Mouse (Mus musculus) T-helper 2 cell (primary cell): Measurements from ENCODE around the gene Ctps2.
"Not testable (repeated sequence)": the region's sequence is repeated elsewhere in the genome, so short reads cannot be mapped to it uniquely, and the experiment has no call there.

Source experiments
- in situ Hi-C: fragments of 300-600 bp; cut with MboI, MseI; formaldehyde crosslinking; loops from one replicate; pipeline ENCODE4 v1.15.1; 2025; ENCODE audit warnings: high pct_unique_total_duplicates

Gene Ctps2

DNA sequence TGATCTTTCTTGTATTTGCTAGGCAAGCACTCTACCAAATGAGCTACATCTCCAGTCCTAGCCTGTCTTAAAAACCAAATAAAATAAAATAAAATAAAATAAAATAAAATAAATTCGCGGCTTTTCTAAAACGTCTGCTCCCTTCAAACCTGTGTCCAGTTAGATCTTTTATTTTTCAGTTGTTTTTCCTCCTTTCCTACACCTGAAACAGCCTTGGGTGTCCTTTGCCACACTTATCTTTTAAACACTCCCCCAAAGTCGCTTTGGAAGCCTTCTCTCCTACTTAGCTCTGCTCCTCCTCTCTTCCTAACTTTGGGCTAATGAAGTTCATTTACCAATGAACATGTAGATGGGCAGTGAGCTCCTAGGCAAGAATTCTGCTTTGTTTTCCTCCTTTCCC is at the start of gene Ctps2:
Gene Ctps2 (plus strand): TSS at position 301 of the 400 bp plus-strand sequence.
- in situ Hi-C loops = loop anchor here (25.0 kb wide), 1 partner anchor 636 kb away; the partner anchor contains the start of gene Grpr

DNA sequence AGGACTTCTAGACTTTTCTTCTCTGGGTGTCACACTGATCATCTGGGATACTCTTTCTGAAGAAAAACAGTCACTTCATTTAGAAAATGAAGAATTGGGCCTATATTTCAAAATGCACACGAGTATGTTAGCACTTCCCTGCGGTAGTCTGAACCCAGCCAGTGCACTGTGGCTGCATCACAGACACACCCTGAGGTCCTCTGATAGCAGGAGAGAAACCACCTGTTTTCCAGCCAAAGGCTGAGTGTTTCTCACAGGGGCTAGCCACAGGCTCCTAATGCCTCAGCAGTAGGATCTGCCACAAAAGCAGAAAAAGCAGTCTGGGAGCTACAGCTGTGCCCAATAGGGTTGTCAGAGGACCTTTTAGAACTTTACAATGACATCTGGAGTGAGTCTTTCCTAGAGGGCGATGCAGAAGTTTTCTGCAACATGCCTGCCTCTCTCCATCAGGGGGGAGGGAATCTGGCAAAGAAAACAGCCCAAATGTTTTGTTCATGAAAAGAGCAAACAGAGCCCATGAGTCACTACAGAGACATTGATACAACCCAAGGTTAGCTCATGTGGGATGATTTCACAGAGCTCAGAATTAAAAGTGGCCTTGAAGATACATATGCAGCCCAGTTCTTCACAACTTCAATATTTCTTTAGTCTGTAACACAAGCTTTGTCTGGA is 32.6 kb upstream of the Ctps2 start:
- in situ Hi-C loops = no loop called here

DNA sequence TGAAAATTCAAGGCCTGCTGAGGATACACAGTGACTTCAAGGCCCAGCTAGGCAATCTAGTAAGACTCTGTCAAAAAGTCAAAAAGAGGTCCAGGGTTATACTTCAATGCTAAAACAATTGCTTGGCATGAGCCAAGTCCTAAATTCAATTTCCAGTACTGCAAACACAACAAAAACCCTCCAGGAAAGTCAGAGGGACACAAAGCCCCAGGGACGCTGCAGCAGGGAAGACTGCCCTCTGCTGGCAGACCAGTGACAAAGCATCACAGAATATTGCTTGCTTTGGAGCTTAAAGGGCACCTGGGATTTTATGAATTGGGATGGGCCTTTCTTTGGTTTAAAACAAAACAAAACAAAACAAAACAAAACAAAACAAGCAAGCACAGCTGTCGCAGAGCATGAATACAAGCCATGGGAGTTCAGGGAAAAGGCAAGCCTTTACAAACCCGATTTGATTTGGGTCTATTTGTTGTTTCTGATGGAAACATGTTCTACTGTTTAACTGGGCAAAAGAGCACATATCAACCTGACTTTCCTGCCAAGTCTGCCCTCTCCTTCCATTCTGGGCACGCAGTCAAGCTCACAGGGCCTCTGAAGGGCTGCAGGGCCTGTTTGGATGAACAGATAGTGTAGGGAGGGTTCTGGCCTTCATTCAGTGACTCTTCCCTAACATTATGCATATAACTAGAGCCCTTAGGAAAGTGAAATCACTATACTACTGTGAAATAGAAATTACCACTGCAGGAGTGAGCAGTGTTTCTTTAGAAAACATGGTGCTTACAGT is 29.1 kb upstream of the Ctps2 start:
- in situ Hi-C loops = no loop called here

DNA sequence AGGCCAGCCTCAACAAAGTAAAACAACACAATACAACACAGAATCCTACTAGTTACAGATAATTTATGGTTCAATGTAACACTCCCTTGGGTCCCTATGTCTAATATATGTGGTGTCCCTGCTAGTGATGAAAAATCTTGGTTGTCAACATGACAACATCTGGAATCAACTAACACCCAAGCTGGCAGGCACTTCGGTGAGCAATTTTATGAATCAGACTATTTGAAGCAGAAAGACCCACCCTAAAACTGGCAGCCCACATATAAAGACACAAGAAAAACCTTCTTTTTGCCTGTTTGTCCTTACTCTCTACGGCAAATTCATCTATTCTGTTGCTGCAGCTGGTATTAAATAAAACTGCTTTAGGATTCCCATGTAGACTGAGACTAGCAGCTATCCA is 27.3 kb upstream of the Ctps2 start:
- in situ Hi-C loops = no loop called here

DNA sequence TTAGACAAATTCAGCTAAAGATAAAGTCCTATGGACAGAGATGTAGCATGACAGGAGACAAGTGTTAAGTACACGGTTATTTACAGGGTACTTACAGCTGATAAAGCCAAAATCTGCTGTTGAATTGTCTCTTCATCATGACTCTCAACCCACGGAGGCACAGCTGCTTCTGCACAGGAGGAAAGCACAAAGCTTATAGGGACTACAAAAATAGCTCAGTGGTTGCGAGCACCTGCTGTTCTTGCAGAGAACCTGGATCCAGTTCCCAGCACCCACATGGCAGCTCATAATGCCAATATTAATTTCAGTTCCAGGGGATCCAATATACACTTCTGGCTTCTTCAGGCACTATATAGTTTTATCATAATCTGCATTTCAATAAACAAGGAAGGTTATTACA is 22.8 kb upstream of the Ctps2 start:
- in situ Hi-C loops = no loop called here

DNA sequence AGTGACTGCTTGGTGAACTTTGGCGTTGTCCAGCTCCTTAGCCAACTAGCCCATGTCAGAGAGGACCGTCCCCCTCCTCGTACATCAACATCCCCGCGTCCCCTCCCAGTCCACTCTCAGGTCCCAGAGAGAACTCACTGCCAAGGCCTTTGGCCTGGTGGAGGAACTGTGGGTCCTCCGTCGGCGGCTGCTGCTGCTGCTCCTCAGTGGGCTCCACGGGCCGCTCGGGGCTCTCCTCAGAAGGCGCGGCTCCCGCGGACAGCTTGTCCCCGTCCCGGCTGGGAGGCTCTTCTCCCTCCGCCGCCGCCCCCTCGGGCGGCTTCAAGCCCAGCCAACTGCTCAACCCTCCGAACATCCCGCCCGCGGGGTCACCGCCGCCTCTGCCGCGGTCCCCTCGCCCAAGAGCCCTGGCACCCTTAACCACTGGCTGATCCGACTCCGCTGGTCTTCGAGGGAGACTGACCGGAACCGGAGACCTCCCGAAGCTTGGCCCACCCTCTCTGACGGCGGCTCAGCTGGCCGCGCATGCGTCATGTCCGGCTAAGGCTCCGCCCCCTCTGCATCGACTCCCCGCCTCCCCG is 13.0 kb upstream of the Ctps2 start, which contains the start of gene Syap1:
Gene Syap1 (minus strand): TSS at position 517 of the 581 bp plus-strand sequence.
- in situ Hi-C loops = no loop called here

DNA sequence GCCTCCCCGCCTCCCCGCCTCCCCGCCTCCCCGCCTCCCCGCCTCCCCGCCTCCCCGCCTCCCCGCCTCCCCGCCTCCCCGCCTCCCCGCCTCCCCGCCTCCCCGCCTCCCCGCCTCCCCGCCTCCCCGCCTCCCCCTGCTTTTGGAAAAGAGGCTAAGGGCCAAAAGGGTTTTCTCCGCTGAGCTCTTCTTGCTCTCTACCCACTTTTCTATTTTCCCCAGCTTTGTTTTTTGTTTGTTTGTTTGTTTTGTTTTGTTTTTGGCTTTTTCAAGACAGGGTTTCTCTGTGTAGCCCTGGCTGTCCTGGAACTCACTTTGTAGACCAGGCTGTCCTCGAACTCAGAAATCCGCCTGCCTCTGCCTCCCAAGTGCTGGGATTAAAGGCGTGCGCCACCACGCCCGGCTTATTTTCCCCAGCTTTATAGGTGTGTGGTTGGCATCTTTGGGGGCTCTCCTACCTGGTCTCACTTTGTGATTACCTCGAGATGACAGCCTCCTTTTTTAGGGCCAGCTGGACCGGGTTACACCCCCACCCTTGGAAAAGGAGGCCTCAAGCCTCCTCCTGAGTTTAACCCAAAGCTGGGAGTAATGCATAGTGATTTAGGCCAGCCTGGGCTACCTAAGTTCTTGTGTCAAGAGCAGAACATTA is 12.3 kb upstream of the Ctps2 start:
- in situ Hi-C loops = not testable (repeated sequence)

DNA sequence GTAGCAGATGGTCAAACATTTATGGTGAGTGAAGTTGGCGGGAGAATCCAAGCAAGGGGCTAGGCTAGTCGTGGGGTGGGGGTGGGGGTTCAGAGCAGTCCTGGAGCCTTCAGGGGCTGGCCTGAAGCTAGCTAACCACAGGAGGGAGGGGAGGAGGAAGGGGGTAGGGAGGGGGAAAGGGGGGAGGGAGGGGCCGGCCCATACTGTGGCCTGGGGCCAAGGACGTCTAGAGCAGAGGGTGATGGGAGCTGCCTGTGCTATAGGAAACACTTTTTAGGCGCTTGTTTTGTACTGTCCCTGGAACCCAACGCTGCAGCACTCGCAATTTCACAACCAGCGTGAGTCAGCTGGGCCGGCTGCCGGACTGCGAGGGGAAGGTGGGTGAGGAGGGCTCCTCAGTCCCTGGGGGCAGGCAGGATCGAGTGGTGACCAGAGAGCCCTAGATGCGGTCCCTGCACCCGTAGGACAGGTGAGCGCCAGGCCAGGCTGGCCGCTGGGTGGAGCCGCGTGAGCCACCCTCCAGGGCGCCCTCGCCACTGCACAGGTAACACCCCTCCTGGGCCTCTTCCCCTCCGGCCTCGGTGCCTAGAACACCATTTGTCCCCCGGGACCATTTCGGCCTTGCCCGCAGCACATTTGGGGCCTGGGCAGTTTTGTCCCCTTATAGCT is 467 bp downstream of the Ctps2 start:
- in situ Hi-C loops = loop anchor here (25.0 kb wide), 1 partner anchor 636 kb away; the partner anchor contains the start of gene Grpr

DNA sequence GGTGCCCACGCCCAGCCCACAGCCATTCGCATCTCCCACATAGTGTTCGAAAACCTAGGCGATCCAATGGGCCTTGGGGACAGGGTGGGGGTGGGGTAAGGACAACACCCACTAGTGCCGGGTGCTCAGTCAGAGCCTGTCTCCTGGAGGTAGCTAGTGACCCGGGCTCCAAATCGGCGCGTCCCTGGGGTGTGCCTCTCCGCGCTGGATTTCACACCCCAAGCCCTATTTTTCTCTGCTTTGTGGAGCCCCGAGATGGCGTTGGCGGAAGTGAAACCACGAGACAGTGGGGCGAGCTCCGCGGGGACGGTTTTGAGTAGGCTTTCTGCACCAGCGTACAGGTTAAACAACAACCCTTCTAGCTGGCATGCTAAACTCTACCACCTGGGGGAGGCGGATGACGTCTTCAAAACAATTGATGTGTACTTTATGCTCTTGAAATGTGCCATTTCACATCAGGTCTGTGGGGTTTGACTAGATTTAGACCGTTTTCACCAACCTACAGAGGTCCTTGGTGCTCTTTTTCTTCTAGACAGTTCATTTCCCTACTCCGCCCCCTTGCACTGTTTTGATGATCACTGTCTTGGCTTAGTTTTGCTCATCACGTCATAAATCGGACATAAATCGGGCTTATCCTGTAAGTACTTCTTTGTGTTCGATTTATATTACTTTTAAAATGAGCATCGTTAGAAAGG is 1.1 kb downstream of the Ctps2 start:
- in situ Hi-C loops = loop anchor here (25.0 kb wide), 1 partner anchor 635 kb away; the partner anchor contains the start of gene Grpr

DNA sequence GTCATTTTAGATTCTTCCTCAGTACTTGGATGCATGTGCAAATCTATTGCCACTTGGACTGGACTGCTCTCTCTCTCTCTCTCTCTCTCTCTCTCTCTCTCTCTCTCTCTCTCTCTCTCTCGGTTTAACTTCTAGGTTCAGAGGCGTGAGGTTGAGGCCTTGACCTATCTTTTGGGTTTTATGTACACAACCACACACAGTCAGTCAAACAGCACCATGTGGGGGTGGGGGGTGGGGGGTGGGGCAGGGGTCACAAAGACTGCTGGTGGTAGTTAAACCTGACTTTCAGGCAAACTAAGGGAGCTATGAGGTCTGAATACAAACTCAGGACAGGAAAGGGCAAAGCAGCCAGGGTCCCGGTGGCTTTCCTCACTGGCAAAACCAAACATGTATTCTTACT is 6.5 kb downstream of the Ctps2 start:
- in situ Hi-C loops = loop anchor here (25.0 kb wide), 1 partner anchor 630 kb away; the partner anchor contains the start of gene Grpr

DNA sequence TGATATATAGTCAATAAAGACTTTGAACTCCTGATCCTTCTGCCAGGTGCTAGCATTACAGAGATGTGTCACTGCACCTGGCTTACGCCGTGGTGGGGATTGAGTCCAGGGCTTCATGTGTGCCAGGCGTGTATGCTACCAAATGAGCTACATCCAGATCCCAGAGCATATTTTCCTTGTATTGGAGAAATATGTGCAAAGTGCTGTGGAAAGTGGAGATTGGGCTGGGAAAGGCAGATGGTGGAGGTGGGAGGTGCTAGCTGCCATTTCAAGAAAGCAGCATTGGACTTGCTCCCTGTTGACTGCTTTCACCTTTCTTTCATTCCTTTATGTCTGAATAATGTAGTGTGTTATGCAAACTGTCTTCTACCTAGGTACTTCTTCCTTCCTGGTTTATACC is 12.6 kb downstream of the Ctps2 start:
- in situ Hi-C loops = loop anchor here (25.0 kb wide), 1 partner anchor 624 kb away; the partner anchor contains the start of gene Grpr

DNA sequence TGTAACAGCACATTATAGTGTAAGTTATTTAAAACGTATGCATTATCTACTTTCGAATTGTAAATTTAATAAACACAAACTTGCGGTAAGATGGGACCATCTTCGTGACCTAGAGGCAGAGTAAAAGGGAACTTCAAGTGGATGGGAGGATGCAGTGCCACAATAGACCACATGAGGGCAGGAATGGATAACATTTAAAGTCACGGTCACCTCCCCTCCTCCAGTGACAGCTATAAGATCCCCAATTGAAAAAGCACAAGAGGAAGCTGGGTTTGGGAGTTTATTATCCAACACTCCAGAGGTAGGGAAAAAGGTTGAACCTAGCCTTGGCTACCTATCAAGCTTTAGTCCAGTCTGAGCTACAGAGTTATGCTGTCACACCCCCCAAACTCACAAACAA is 14.7 kb downstream of the Ctps2 start:
- in situ Hi-C loops = loop anchor here (25.0 kb wide), 1 partner anchor 622 kb away; the partner anchor contains the start of gene Grpr

DNA sequence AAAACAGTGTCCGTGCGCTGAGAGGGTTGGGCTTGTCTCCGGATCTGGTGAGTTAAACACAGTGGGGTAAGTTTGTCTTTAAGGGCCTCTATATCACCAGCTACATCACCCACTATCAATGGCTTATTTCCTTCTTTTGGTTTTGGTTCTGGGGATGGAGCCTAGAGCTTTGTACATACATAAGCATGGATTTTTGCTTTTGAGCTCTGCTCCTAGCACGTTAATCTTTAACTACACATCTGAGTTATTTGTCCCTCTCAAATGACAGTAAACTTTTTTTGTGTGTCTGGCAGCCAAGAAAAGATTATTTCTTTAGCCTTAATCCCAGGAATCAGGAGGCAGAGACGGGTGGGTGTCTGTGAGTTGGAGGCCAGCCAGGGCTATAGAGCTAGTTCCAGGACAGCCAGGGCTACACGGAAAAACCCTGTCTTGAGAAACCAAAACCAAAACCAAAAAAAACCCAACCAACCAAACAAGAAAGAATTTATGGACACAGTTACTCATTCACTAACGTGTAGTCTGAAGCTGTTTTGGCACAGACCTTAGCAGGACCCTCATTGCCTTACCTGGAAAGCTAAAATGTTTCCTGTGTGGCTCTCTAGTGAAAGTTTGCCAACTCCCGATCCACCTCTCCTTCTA is 20.6 kb downstream of the Ctps2 start:
- in situ Hi-C loops = loop anchor here (25.0 kb wide), 1 partner anchor 616 kb away; the partner anchor contains the start of gene Grpr

DNA sequence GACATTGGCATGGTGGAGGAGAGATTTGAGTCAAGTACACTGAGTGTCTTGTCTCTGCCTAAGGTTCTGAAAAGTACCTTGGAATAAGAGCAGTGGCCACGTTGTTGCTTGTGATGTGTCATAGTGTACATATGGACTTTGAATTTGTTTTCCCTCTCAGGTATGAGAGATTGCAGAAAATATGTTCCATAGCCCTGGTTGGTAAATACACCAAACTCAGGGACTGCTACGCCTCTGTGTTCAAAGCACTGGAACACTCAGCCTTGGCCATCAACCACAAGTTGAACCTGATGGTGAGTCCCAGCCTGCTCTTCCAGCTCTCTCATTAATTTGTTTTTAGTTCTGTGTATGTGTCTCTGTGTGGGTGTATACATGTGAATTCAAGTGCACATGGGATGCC is 30.4 kb downstream of the Ctps2 start:
- in situ Hi-C loops = no loop called here

DNA sequence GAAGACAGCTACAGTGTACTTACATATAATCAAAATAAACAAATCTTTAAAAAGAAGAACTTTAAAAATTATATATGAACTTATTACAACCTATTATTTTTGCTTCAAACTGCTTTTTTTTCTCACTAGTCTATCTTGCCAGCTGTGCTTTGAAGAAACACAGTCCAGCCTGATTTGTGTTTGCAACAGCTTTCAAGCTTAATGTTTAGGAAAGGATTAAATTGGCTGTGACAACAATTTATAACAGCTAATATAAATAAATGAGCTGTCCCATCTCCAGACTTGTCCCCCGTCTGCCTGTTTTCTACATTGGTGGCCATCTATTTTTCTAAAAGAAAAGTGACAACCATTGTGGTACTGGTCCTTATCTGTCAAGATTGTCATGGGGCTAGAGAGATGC is 41.0 kb downstream of the Ctps2 start:
- in situ Hi-C loops = no loop called here

DNA sequence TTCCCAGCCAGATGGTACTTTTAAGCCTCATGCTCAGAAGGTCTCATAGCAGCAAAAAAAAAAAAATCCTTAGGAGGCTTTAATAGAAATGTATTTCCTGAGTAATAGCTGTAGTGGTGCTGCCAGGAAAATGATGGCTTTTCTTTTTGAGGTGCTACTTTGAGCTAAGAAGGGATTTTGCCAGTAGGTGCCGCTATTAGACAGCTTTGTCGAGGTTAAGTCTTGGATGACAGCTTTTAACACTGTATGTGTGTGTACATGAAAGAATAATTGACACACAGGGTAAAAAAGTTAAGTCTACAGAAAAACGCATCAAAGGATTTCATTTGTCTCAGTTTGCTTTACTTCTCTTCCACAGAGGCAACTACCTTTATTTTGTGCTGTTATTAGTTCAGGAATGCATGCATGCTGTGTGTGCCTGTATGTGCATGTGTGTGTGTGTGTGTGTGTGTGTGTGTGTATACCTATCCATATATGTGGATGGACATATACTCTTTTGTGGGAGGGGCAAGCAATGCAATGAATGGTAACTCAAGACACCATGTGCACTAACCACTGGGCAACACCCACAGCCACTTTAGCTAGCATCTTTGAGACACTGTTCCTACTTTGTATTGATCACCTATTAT is 48.9 kb downstream of the Ctps2 start:
- in situ Hi-C loops = no loop called here

DNA sequence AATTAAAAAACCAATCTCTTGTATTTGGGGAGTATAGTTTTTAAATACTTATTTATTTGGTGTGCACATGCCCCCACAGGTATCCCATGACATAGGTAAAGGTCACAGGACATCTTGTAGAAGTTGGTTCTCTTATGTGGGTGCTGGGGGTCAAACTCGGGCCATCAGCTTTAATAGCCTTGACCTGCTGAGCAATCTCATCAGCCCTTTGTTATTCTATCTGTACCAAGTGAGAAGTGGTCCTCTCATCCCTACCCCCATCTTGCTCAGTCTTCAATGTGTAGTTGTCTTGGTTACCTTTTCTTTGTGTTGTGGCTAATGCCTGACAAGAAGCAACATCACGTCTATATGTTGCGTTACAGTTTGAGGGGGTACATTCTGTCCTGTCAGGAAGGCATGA is 56.9 kb downstream of the Ctps2 start:
- in situ Hi-C loops = no loop called here

DNA sequence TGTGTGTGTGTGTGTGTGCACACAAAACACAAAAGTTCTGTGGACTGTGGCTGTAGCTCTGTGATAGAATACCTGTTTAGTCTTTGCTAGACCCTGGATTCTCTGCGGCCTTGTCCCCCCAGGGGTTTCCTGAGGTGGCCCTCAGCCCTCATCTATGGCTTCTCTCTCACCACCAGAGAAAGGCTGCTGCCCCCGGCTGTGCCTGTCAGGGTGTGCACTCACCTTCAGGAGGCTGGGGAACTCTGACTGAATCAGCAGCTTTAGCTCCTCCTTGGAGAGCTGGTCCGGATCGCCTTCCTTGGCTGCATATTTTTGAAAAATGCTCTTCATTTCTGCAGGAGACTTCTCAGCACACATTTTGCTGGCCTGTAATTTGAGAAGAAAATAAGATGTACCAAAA is 62.8 kb downstream of the Ctps2 start:
- in situ Hi-C loops = no loop called here

DNA sequence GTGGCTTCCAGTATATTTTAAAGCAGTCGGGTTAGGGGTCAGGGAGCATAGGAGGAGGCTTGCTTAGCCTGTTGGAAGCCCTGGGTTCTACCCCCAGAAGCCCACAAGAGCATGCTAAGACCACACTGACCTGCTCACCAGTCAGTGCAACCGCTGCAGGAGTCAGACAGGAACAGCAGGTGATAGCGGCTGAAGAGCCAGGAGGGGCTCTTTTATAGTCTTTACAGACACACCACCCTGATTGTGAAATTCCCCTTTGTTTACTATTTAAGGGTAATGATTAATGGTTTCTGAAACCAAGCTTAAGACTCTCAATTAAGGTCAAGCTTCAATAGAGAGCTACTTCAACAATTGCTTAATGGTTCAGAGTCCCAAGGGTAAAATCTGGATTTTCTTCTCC is 63.3 kb downstream of the Ctps2 start, which contains the start of gene S100g:
Gene S100g (minus strand): TSS at position 217 of the 400 bp plus-strand sequence.
- in situ Hi-C loops = no loop called here
